Mouse (Mus musculus) megakaryocyte, embryonic 14.5 days (primary cell): ENCODE data around the gene Ttc23l. TPM values are rescaled to one million over a fixed set of nuclear protein-coding genes. Genes with fewer than 3 reads are reported as not detected.
"Not testable (repeated sequence)": the region's sequence is repeated elsewhere in the genome, so short reads cannot be mapped to it uniquely, and the experiment has no call there.

Source experiments
- H3K27me3 ChIP-seq: replicated peaks from 2 replicates; pipeline ENCODE3; 2012; ENCODE audit warnings: inconsistent platforms
- H3K36me3 ChIP-seq: replicated peaks from 2 replicates; pipeline ENCODE3; 2012; ENCODE audit warnings: low read length, inconsistent platforms, mixed read lengths
- H3K4me1 ChIP-seq: 2 replicates; pipeline ENCODE4 v1.6.1; 2012; ENCODE audit warnings: inconsistent platforms
- H3K4me3 ChIP-seq: replicated peaks from 2 replicates; pipeline ENCODE3; 2012; ENCODE audit warnings: moderate library complexity, mild to moderate bottlenecking, inconsistent platforms
- H3K9me3 ChIP-seq: 2 replicates; pipeline ENCODE4 v1.6.1; 2012; ENCODE audit warnings: inconsistent platforms
- FLI1 ChIP-seq: IDR thresholded peaks from 2 replicates; pipeline ENCODE4 v1.6.1; 2012; ENCODE audit warnings: low read length, inconsistent platforms, mixed read lengths
- GATA1 ChIP-seq: IDR thresholded peaks from 3 replicates; pipeline ENCODE4 v1.6.1; 2012; ENCODE audit warnings: mixed read lengths, low read length, inconsistent platforms, borderline replicate concordance
- polyA plus RNA-seq: library from polyadenylated mRNA; stranded (reverse); fragments of >175 nt; gene quantifications from 2 replicates; pipeline ENCODE4 v1.2.3, GENCODE M21; 2012; ENCODE audit warnings: low replicate concordance; ENCODE audit not compliant: insufficient read depth

Ttc23l gene
- polyA plus RNA-seq, 1 experiment: not detected

- Histone ChIP-seq H3K4me3 (no peak overlapping the region), H3K27me3 (no peaks in the 10 kb centered on the region), H3K9me3 (no peaks in the 10 kb centered on the region), H3K4me1 (no peaks in the 10 kb centered on the region), H3K36me3 (peaks cover 54% of the 10 kb centered on the region)
- TF ChIP-seq FLI1 (no peak), GATA1 (no peak)
Measured at GRCm38 (mm10) chr15:10579159-10579558, 20.7 kb upstream of the Ttc23l start.

- TF ChIP-seq FLI1: no peak
- TF ChIP-seq GATA1: no peak
- Histone ChIP-seq H3K4me3 (no peak overlapping the region), H3K36me3 (peaks cover 42% of the 10 kb centered on the region), H3K4me1 (no peaks in the 10 kb centered on the region), H3K27me3 (no peaks in the 10 kb centered on the region), H3K9me3 (no peaks in the 10 kb centered on the region)
Measured at GRCm38 (mm10) chr15:10566486-10566885, 8.0 kb upstream of the Ttc23l start.

- Histone ChIP-seq H3K4me1 (no peaks in the 10 kb centered on the region), H3K9me3 (no peaks in the 10 kb centered on the region)
Measured at GRCm38 (mm10) chr15:10564201-10564600, 5.7 kb upstream of the Ttc23l start.

DNA sequence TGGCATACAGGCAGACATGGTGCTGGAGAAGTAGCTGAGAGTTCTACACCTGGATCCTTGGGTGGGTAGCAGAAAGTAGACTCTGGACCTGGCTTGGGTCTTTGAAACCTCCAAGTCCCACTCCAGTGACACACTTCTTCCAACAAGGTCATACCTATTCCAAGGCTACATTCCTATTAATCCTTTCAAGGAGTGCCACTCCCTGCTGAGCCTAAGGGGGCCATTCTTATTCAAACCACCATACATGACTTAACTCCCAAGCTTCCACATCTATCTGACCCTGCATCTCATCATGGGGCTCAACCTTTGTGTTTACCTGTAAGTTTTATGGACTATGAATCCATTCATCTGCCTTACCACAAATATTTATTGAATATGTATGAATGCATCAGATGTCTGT is 3.8 kb upstream of the Ttc23l start:
- Histone ChIP-seq H3K27me3 (peaks cover 2% of the 10 kb centered on the region), H3K4me3 (no peak overlapping the region), H3K4me1 (no peaks in the 10 kb centered on the region), H3K36me3 (peaks cover 2% of the 10 kb centered on the region), H3K9me3 (0 out of 2 replicates have a peak, but pooled peaks cover 5% of the 10 kb centered on the region)
- TF ChIP-seq FLI1 (no peak), GATA1 (no peak)

More at GRCm38 (mm10) chr15:10564201-10564600, 5.7 kb upstream of the Ttc23l start:
- Histone ChIP-seq H3K36me3 (peaks cover 19% of the 10 kb centered on the region), H3K4me3 (no peak overlapping the region), H3K27me3 (no peaks in the 10 kb centered on the region)
- TF ChIP-seq FLI1 (no peak), GATA1 (no peak)

- no peak for TF ChIP-seq GATA1
- no peak for TF ChIP-seq FLI1
- Histone ChIP-seq H3K9me3 (0 out of 2 replicates have a peak, but pooled peaks cover 5% of the 10 kb centered on the region), H3K4me3 (no peak overlapping the region), H3K4me1 (no peaks in the 10 kb centered on the region), H3K27me3 (peaks cover 2% of the 10 kb centered on the region), H3K36me3 (no peaks in the 10 kb centered on the region)
Measured at GRCm38 (mm10) chr15:10560005-10560404, 1.5 kb upstream of the Ttc23l start.

GRCm38 (mm10) chr15:10554336-10554735 is 4.1 kb downstream of the Ttc23l start:
- Histone ChIP-seq H3K4me1 (no peaks in the 10 kb centered on the region), H3K36me3 (no peaks in the 10 kb centered on the region), H3K27me3 (peaks cover 2% of the 10 kb centered on the region), H3K4me3 (no peak overlapping the region), H3K9me3 (0 out of 2 replicates have a peak, but pooled peaks cover 5% of the 10 kb centered on the region)
- TF ChIP-seq FLI1: no peak
- no peak for TF ChIP-seq GATA1

- no peaks in the 10 kb centered on the region for H3K27me3 ChIP-seq
- TF ChIP-seq GATA1 (no peak), FLI1 (no peak)
Measured at GRCm38 (mm10) chr15:10540271-10541088, 18.0 kb downstream of the Ttc23l start.

GRCm38 (mm10) chr15:10535969-10536368 is 22.5 kb downstream of the Ttc23l start:
- TF ChIP-seq FLI1: no peak
- no peak for TF ChIP-seq GATA1
- H3K36me3 ChIP-seq: no peaks in the 10 kb centered on the region
- H3K27me3 ChIP-seq: no peaks in the 10 kb centered on the region
- H3K4me3 ChIP-seq: no peak overlapping the region
- H3K9me3 ChIP-seq: no peaks in the 10 kb centered on the region
- H3K4me1 ChIP-seq: no peaks in the 10 kb centered on the region

More at GRCm38 (mm10) chr15:10540271-10541088, 18.0 kb downstream of the Ttc23l start:
- no peaks in the 10 kb centered on the region for H3K9me3 ChIP-seq
- H3K4me3 ChIP-seq: no peak overlapping the region
- H3K36me3 ChIP-seq: no peaks in the 10 kb centered on the region
- no peaks in the 10 kb centered on the region for H3K4me1 ChIP-seq

DNA sequence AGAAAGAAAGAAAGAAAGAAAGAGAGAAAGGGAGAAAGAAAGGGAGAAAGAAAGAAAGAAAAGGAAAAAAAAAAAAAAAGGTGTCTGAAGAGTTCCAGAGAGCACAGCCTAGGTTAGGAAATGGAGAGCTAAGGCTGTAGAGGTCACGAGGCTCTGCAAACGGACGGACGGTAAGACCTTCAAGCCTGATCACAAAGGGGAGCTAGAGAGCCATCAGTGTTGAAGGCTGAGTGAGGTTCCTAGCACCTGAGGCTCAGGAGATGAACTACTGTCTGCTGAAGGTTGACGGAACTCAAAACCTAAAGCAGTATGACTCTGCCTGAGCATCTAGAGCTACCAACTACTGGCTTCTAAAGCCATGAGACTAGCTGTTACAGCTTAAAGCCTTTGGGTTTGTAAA is 23.9 kb downstream of the Ttc23l start:
- Histone ChIP-seq H3K9me3 (no peaks in the 10 kb centered on the region), H3K27me3 (no peaks in the 10 kb centered on the region), H3K4me1 (no peaks in the 10 kb centered on the region), H3K4me3 (no peak overlapping the region), H3K36me3 (no peaks in the 10 kb centered on the region)
- TF ChIP-seq FLI1 (no peak), GATA1 (no peak)

GRCm38 (mm10) chr15:10533361-10533760 is 25.1 kb downstream of the Ttc23l start:
- H3K4me3 ChIP-seq, H3K36me3 ChIP-seq, H3K4me1 ChIP-seq, H3K27me3 ChIP-seq, H3K9me3 ChIP-seq: not testable (repeated sequence)
